Mouse (Mus musculus) thymus, adult 2 months (tissue): ENCODE measurements around the gene Trim32. TPM values are rescaled to one million over a fixed set of nuclear protein-coding genes. Genes with fewer than 3 reads are reported as not detected.

ENCODE experiments used
- DNase-seq: peaks from one replicate; pipeline ENCODE4 v3.0.0; 2021
- H3K27ac ChIP-seq: fragments of 200-500 bp; 2 replicates; pipeline ENCODE4 v1.5.1; 2012; ENCODE audit warnings: low read length, control low read depth; ENCODE audit not compliant: control insufficient read depth, insufficient read depth
- H3K27me3 ChIP-seq: fragments of 200-500 bp; 2 replicates; pipeline ENCODE4 v1.6.1; 2012; ENCODE audit warnings: mild to moderate bottlenecking, low read length, moderate library complexity, mixed read lengths; ENCODE audit not compliant: control insufficient read depth, insufficient read depth
- H3K36me3 ChIP-seq: fragments of 200-500 bp; 2 replicates; pipeline ENCODE4 v1.6.1; 2012; ENCODE audit warnings: mild to moderate bottlenecking, low read length, moderate library complexity; ENCODE audit not compliant: control insufficient read depth, insufficient read depth
- H3K4me1 ChIP-seq: fragments of 200-500 bp; replicated peaks from 2 replicates; pipeline ENCODE4 v1.6.1; 2012; ENCODE audit warnings: low read length; ENCODE audit not compliant: control insufficient read depth, insufficient read depth
- H3K4me3 ChIP-seq: fragments of 200-500 bp; 2 replicates; pipeline ENCODE4 v1.5.1; 2012; ENCODE audit warnings: mild to moderate bottlenecking, low read length, control low read depth, moderate library complexity; ENCODE audit not compliant: control insufficient read depth, insufficient read depth
- CTCF ChIP-seq: fragments of 200-500 bp; IDR thresholded peaks from 2 replicates; pipeline ENCODE4 v1.5.1; 2012; ENCODE audit warnings: mild to moderate bottlenecking, control low read depth, low read length, moderate library complexity, borderline replicate concordance; ENCODE audit not compliant: control insufficient read depth, poor library complexity, insufficient read depth; ENCODE audit errors: extremely low read depth
- POLR2A ChIP-seq: fragments of 200-500 bp; IDR thresholded peaks from 2 replicates; pipeline ENCODE4 v1.6.1; 2012; ENCODE audit warnings: mild to moderate bottlenecking, low read length, control low read depth, moderate library complexity; ENCODE audit not compliant: control insufficient read depth, poor library complexity, insufficient read depth; ENCODE audit errors: extremely low read depth
- WGBS: fragments of 180-500 bp; shearing (Covaris S2); methylation state at CpG from one replicate; pipeline ENCODE4 v1.1.7; 2018; 5-methylcytosine and 5-hydroxymethylcytosine counted together
- polyA plus RNA-seq: library from polyadenylated mRNA; depleted of rRNA; stranded (reverse); fragments of >200 nt; gene quantifications from 2 replicates; pipeline ENCODE4 v1.2.3, GENCODE M21; 2012

The Trim32 gene
- polyA plus RNA-seq, 1 experiment = 22.3 TPM

DNA sequence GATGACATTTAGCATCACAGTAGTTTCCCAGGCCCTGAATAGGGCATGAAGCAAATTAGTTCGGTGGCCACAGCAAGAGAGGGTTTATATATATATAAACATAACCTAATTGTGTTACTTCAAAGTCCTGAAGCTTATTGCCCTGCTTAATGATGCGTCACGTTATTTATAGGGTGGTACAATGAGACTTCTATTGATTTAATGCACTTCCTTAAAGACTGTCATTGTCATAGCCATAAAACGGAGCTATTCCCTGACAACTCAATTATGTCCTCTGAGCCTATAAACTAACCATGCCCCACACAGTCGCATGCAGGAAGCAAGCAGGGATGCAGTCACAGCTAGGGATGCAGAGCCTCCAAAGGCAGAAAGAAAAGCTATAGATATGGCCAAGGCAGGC is 37.8 kb downstream of the Trim32 start:
- no peaks in the 10 kb centered on the region for H3K4me1 ChIP-seq
- no peaks in the 10 kb centered on the region for H3K36me3 ChIP-seq
- no peak overlapping the region for H3K4me3 ChIP-seq
- no peaks in the 10 kb centered on the region for H3K27me3 ChIP-seq
- WGBS = 53% methylated on average over 5 of the region's 5 CpGs
- TF ChIP-seq POLR2A = no peak
- TF ChIP-seq CTCF = no peak
- DNase-seq = no peak
- H3K27ac ChIP-seq = no peak overlapping the region

DNA sequence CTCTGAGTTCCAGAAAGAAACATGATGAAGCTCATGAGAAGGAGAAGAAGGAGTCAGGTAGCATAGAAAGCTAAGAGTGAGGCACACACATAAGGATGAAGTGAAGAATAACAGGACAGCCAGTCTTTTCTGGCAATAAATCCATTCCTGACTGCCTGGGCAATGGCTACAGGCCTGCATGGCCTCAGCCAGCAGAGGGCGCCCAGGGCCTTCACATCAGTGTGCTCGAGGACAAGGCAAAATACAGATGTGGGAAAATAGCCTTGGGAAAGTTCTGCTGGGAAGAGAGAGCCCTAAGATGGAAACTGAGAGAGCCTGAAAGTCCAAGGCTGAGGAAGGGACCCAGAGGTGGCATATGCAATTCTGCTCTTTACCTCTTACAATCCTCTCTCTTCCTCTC is 49.9 kb downstream of the Trim32 start:
- Histone ChIP-seq H3K27me3 (no peaks in the 10 kb centered on the region), H3K4me1 (no peaks in the 10 kb centered on the region), H3K36me3 (no peaks in the 10 kb centered on the region), H3K4me3 (no peak overlapping the region), H3K27ac (no peak overlapping the region)
- 0% methylated on average over 2 of the region's 2 CpGs for WGBS
- peak; percentile 8 for DNase-seq
- no peak for TF ChIP-seq POLR2A
- TF ChIP-seq CTCF = no peak

DNA sequence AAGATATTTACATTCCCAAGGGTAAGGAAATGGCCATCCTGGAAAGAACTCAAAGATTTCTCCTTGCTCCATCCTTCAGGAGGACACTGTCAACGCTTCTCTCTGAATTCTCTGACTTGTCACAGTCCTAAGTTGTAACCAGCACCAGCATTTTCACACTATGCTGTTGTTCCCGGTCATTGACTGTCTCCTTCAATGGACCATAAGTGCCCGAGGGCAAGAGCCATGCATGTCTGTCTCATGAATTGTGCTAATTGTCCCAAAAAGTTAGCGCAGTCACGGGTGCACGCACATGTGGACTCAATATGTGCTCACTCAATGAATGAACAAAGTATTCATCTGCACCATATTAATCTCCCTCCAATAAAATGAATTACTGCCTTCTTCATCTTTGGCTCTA is 58.4 kb downstream of the Trim32 start:
- no peaks in the 10 kb centered on the region for H3K27me3 ChIP-seq
- no peaks in the 10 kb centered on the region for H3K4me1 ChIP-seq
- DNase-seq = no peak
- no peak overlapping the region for H3K4me3 ChIP-seq
- TF ChIP-seq CTCF (no peak), POLR2A (no peak)
- no peak overlapping the region for H3K27ac ChIP-seq
- WGBS = 95% methylated on average over 6 of the region's 6 CpGs
- H3K36me3 ChIP-seq = no peaks in the 10 kb centered on the region
